Mouse (Mus musculus): Measurements from ENCODE around the gene Insl3.

GRCm38 (mm10) chr8:71701414-71702086, 12.5 kb downstream of the Insl3 start, which contains the start of gene B3gnt3:
- TF ChIP-seq REST (IDR thresholded peaks at IDR 0.05; ENCODE audit: insufficient read depth, insufficient read length) (no peak), POLR2A (IDR thresholded peaks at IDR 0.05; ENCODE audit: insufficient read length, low read depth) (no peak), E2F4 (IDR thresholded peaks at IDR 0.05; ENCODE audit: insufficient read depth) (no peak), POLR2AphosphoS2 (IDR thresholded peaks at IDR 0.05; ENCODE audit: insufficient read length, low read depth) (no peak), TCF12 (IDR thresholded peaks at IDR 0.05; ENCODE audit: insufficient read depth, poor library complexity, severe bottlenecking) (no peak), MAX (IDR thresholded peaks at IDR 0.05; ENCODE audit: low read depth) (no peak), CEBPB (IDR thresholded peaks at IDR 0.05; ENCODE audit: insufficient read depth, poor library complexity, severe bottlenecking) (no peak), MYOG (IDR thresholded peaks at IDR 0.05; ENCODE audit: control insufficient read depth in 1 of 3, insufficient read depth in 1 of 3, insufficient read length in 2 of 3, low read depth in 2 of 3) (no peak)

Measured in myocyte (in vitro differentiated cells).